Comparison of ENCODE assay signal across 12 mouse cellular contexts in genomic region chr13:89401084-89401671, GRCm38 (mm10).
A peak's percentile ranks its signal among the peaks of the same experiment; 100 is the strongest.
DNase-seq lines count a peak whose midpoint lies in the region; ATAC-seq lines count a peak whose summit lies in the region.
"Had no signal": no experiment of that assay in that cellular context is flagged by ENCODE, and none has a peak within 500 bp of the region (broad histone marks: within the 10 kb centered on the region; RNA-seq: fewer than 3 reads in every experiment).

No protein-coding gene starts in this region.

- DNase-seq in 416B (ENCODE audit: low read depth), result peak; percentile 80
- DNase-seq in naive thymus-derived CD4-positive, alpha-beta T cell, adult 2 months (ENCODE audit: low read depth), result peak; percentile 48
- no peak for DNase-seq in left cerebral cortex, adult 11 months (ENCODE audit: low spot score)
- no peak for DNase-seq in cerebellum, postnatal 10 days
- no peak for DNase-seq in testis, postnatal 10 days (ENCODE audit: low spot score)
- DNase-seq: adrenal gland, postnatal 10 days; cerebellum, postnatal 36 days; kidney, postnatal 14 days had no signal

- peak; percentile 84 for ATAC-seq in CD4-positive, CD25-positive, alpha-beta regulatory T cell, adult 4 months
- ATAC-seq in inflammation-experienced regulatory T-cells, adult 6 months, result peak; percentile 86
- ATAC-seq: intestine, postnatal 0 days; lung, postnatal 0 days had no signal

Comparison
In these comparisons a context has a peak if more than half of its experiments do, and no peak if none do; other contexts are left out.
1. DNase-seq: peak in 416B (single experiment) and naive thymus-derived CD4-positive, alpha-beta T cell, adult 2 months (single experiment); none in left cerebral cortex, adult 11 months (single experiment), cerebellum, postnatal 10 days (0 of 2) and testis, postnatal 10 days (single experiment).